In genomic region chr15:10277461-10277860, GRCm38 (mm10) we compare ENCODE assay signal across 29 mouse cellular contexts. TPM values are rescaled to one million over a fixed set of nuclear protein-coding genes. Genes with fewer than 3 reads are reported as not detected.
DNase-seq lines count a peak whose midpoint lies in the region; ATAC-seq and TF ChIP-seq lines count a peak whose summit lies in the region.
"Had no signal": no experiment of that assay in that cellular context is flagged by ENCODE, and none has a peak within 500 bp of the region (broad histone marks: within the 10 kb centered on the region; RNA-seq: fewer than 3 reads in every experiment).

No protein-coding gene starts in this region.

- no peak overlapping the region for H3K27ac ChIP-seq in kidney, adult 2 months (ENCODE audit: insufficient read depth, low read depth, low read length)
- no peak overlapping the region for H3K27ac ChIP-seq in kidney, embryonic 16.5 days (ENCODE audit: low read length)
- no peak overlapping the region for H3K27ac ChIP-seq in kidney, postnatal 0 days
- no peak overlapping the region for H3K27ac ChIP-seq in cerebellum, adult 2 months (ENCODE audit: insufficient read depth, low read length)
- H3K27ac ChIP-seq: forebrain, embryonic 10.5 days; forebrain, embryonic 13.5 days; heart, adult 2 months; heart, embryonic 10.5 days; hindbrain, embryonic 12.5 days; hindbrain, embryonic 15.5 days had no signal

- 43% methylated on average over 4 of the region's 4 CpGs for WGBS in kidney, adult 2 months
- 66% methylated on average over 4 of the region's 4 CpGs for WGBS in kidney, embryonic 16.5 days
- WGBS in kidney, postnatal 0 days = 71% methylated on average over 4 of the region's 4 CpGs
- 58% methylated on average over 4 of the region's 4 CpGs for WGBS in cerebellum, adult 2 months

- H3K4me1 ChIP-seq in kidney, adult 2 months (ENCODE audit: control insufficient read depth, insufficient read depth, low read length) = peaks cover 7% of the 10 kb centered on the region; the same call in 1 of the 2 replicates
- H3K4me1 ChIP-seq in kidney, embryonic 16.5 days (ENCODE audit: insufficient read depth, low read length) = no peaks in the 10 kb centered on the region
- H3K4me1 ChIP-seq in kidney, postnatal 0 days (replicated peaks; ENCODE audit: insufficient read depth, low read length) = no peaks in the 10 kb centered on the region
- no peaks in the 10 kb centered on the region for H3K4me1 ChIP-seq in cerebellum, adult 2 months (ENCODE audit: control insufficient read depth, insufficient read depth, low read length)
- H3K4me1 ChIP-seq: forebrain, embryonic 10.5 days; forebrain, embryonic 13.5 days; heart, embryonic 10.5 days; hindbrain, embryonic 12.5 days; hindbrain, embryonic 15.5 days had no signal

- H3K27me3 ChIP-seq in kidney, adult 2 months (replicated peaks; ENCODE audit: control insufficient read depth, insufficient read depth, low read length) = no peaks in the 10 kb centered on the region
- no peaks in the 10 kb centered on the region for H3K27me3 ChIP-seq in kidney, embryonic 16.5 days (ENCODE audit: insufficient read depth, low read length)
- H3K27me3 ChIP-seq in kidney, postnatal 0 days (ENCODE audit: insufficient read depth, low read length) = no peaks in the 10 kb centered on the region
- no peaks in the 10 kb centered on the region for H3K27me3 ChIP-seq in cerebellum, adult 2 months (ENCODE audit: control insufficient read depth, insufficient read depth, low read length)
- H3K27me3 ChIP-seq: forebrain, embryonic 13.5 days; hindbrain, embryonic 12.5 days; hindbrain, embryonic 15.5 days had no signal

- TF ChIP-seq CTCF in kidney, adult 2 months (conservative IDR thresholded peaks at IDR 0.05; ENCODE audit: insufficient read depth, insufficient read length, low read depth, low read length) = no peak
- no peak for TF ChIP-seq CTCF in kidney, postnatal 0 days (IDR thresholded peaks at IDR 0.05; ENCODE audit: low read depth)
- no peak for TF ChIP-seq CTCF in cerebellum, adult 2 months (IDR thresholded peaks at IDR 0.05; ENCODE audit: borderline replicate concordance, insufficient read depth, low read depth, low read length)

- no peak overlapping the region for H3K4me2 ChIP-seq in kidney, embryonic 16.5 days (replicated peaks; ENCODE audit: low read depth, low read length)
- H3K4me2 ChIP-seq in kidney, postnatal 0 days (ENCODE audit: low read length) = no peak overlapping the region
- H3K4me2 ChIP-seq: forebrain, embryonic 13.5 days; hindbrain, embryonic 12.5 days; hindbrain, embryonic 15.5 days had no signal

- TF ChIP-seq POLR2A in kidney, adult 2 months (IDR thresholded peaks at IDR 0.05; ENCODE audit: low read depth, low read length) = no peak
- no peak for TF ChIP-seq POLR2A in cerebellum, adult 2 months (IDR thresholded peaks at IDR 0.05; ENCODE audit: borderline replicate concordance, insufficient read depth, low read length)

- ATAC-seq in kidney, embryonic 16.5 days (ENCODE audit: low FRiP score, low TSS enrichment) = no peak
- peak; percentile 43; the same call in 1 of the 2 replicates for ATAC-seq in kidney, postnatal 0 days (replicated peaks; ENCODE audit: low FRiP score, low read depth)
- ATAC-seq: CD4-positive, CD25-positive, alpha-beta regulatory T cell, adult 4 months; forebrain, embryonic 13.5 days; forebrain, embryonic 16.5 days had no signal

- H3K9me3 ChIP-seq in kidney, embryonic 16.5 days (ENCODE audit: low read length) = no peaks in the 10 kb centered on the region
- H3K9me3 ChIP-seq in kidney, postnatal 0 days (replicated peaks; ENCODE audit: low read length) = no peaks in the 10 kb centered on the region
- H3K9me3 ChIP-seq: forebrain, embryonic 10.5 days; forebrain, embryonic 13.5 days; heart, embryonic 10.5 days; hindbrain, embryonic 12.5 days; hindbrain, embryonic 15.5 days had no signal

- H3K4me3 ChIP-seq in kidney, adult 2 months (ENCODE audit: insufficient read depth, low read depth, low read length) = no peak overlapping the region
- no peak overlapping the region for H3K4me3 ChIP-seq in kidney, embryonic 16.5 days (ENCODE audit: low read length)
- H3K4me3 ChIP-seq in kidney, postnatal 0 days (replicated peaks; ENCODE audit: low read depth, low read length) = no peak overlapping the region
- no peak overlapping the region for H3K4me3 ChIP-seq in cerebellum, adult 2 months (replicated peaks; ENCODE audit: insufficient read depth, low read depth, low read length)
- H3K4me3 ChIP-seq: forebrain, embryonic 10.5 days; forebrain, embryonic 13.5 days; heart, adult 2 months; heart, embryonic 10.5 days; hindbrain, embryonic 12.5 days; hindbrain, embryonic 15.5 days had no signal

- H3K36me3 ChIP-seq in kidney, adult 2 months (ENCODE audit: control insufficient read depth, insufficient read depth, low read length) = no peaks in the 10 kb centered on the region
- H3K36me3 ChIP-seq in kidney, embryonic 16.5 days (ENCODE audit: insufficient read depth, low read length) = no peaks in the 10 kb centered on the region
- no peaks in the 10 kb centered on the region for H3K36me3 ChIP-seq in kidney, postnatal 0 days (ENCODE audit: insufficient read depth, low read length)
- H3K36me3 ChIP-seq: forebrain, embryonic 10.5 days; heart, embryonic 10.5 days; hindbrain, embryonic 12.5 days; hindbrain, embryonic 15.5 days had no signal

- H3K9ac ChIP-seq in kidney, embryonic 16.5 days (replicated peaks; ENCODE audit: low read length) = no peak overlapping the region
- no peak overlapping the region for H3K9ac ChIP-seq in kidney, postnatal 0 days (ENCODE audit: low read depth, low read length)
- H3K9ac ChIP-seq: forebrain, embryonic 13.5 days; hindbrain, embryonic 12.5 days; hindbrain, embryonic 15.5 days had no signal

- peak; percentile 84 for DNase-seq in kidney, adult 2 months
- DNase-seq in kidney, postnatal 0 days (ENCODE audit: low spot score) = no peak
- peak; percentile 31 for DNase-seq in kidney, postnatal 14 days
- no peak for DNase-seq in embryo, embryonic 9.5 days (ENCODE audit: extremely low spot score)
- DNase-seq in cerebellum, adult 2 months = no peak
- DNase-seq: adrenal gland, adult 2 months; adrenal gland, postnatal 14 days; cerebellum, adult 11 months; cerebellum, adult 8-10 months; cerebellum, postnatal 10 days; cerebellum, postnatal 36 days; embryo, embryonic 11 days; gastrocnemius, postnatal 10 days; gastrocnemius, postnatal 36 days; heart, adult 2 months had no signal

RNA-seq across cellular contexts. Expression of gene Gm21973, which starts 47.7 kb away (rescaled TPM):
- not detected in 2 replicates for polyA plus RNA-seq in kidney, adult 2 months (2012; rRNA removed)
- polyA plus RNA-seq in kidney, embryonic 16.5 days (2015; fragmentation: Nextera tagmentation; extraction: Ambion mirVana) = not detected in 2 replicates
- polyA plus RNA-seq in kidney, postnatal 0 days (2015; fragmentation: Nextera tagmentation; extraction: Ambion mirVana) = not detected in 2 replicates
- polyA plus RNA-seq in cerebellum, adult 2 months (2012; rRNA removed) = not detected in 2 replicates
- polyA plus RNA-seq: adrenal gland, adult 2 months; C2C12; CD4-positive, CD25-positive, alpha-beta regulatory T cell, adult 4 months; cortical plate, adult 2 months; embryonic facial prominence, embryonic 11.5 days; embryonic facial prominence, embryonic 14.5 days; forebrain, embryonic 10.5 days; forebrain, embryonic 13.5 days; forebrain, embryonic 16.5 days; heart, adult 2 months; heart, embryonic 10.5 days; heart, embryonic 14.5 days; heart, postnatal 0 days; hindbrain, embryonic 12.5 days; hindbrain, embryonic 15.5 days had no signal

Comparison
In these comparisons a context has a peak if more than half of its experiments do, and no peak if none do; other contexts are left out.
1. DNase-seq: peak in kidney, adult 2 months (single experiment) and kidney, postnatal 14 days (single experiment); none in kidney, postnatal 0 days (single experiment), embryo, embryonic 9.5 days (single experiment) and cerebellum, adult 2 months (0 of 2).